Mouse (Mus musculus) C2C12 (cell line): ENCODE data around the gene Apba3.

Experiments used
- CEBPB ChIP-seq: IDR thresholded peaks from one replicate; pipeline ENCODE4 v1.6.1; 2011; ENCODE audit warnings: low read depth, mild to moderate bottlenecking, control low read depth, moderate library complexity
- CTCF ChIP-seq: IDR thresholded peaks from one replicate; pipeline ENCODE4 v1.5.1; 2011; ENCODE audit not compliant: control insufficient read depth, insufficient read depth, insufficient read length
- MAX ChIP-seq: IDR thresholded peaks from one replicate; pipeline ENCODE4 v1.6.1; 2011; ENCODE audit warnings: mild to moderate bottlenecking, control low read depth
- USF1 ChIP-seq: IDR thresholded peaks from one replicate; pipeline ENCODE4 v1.6.1; 2011; ENCODE audit warnings: low read depth, mild to moderate bottlenecking, control low read depth, moderate library complexity

- TF ChIP-seq CTCF (no peak), MAX (no peak), CEBPB (no peak), USF1 (no peak)
Measured at GRCm38 (mm10) chr10:81318589-81319329, 52.0 kb downstream of the Apba3 start.
